Mouse (Mus musculus): ENCODE measurements around the gene Ppp2r5d.

Ppp2r5d gene

DNA sequence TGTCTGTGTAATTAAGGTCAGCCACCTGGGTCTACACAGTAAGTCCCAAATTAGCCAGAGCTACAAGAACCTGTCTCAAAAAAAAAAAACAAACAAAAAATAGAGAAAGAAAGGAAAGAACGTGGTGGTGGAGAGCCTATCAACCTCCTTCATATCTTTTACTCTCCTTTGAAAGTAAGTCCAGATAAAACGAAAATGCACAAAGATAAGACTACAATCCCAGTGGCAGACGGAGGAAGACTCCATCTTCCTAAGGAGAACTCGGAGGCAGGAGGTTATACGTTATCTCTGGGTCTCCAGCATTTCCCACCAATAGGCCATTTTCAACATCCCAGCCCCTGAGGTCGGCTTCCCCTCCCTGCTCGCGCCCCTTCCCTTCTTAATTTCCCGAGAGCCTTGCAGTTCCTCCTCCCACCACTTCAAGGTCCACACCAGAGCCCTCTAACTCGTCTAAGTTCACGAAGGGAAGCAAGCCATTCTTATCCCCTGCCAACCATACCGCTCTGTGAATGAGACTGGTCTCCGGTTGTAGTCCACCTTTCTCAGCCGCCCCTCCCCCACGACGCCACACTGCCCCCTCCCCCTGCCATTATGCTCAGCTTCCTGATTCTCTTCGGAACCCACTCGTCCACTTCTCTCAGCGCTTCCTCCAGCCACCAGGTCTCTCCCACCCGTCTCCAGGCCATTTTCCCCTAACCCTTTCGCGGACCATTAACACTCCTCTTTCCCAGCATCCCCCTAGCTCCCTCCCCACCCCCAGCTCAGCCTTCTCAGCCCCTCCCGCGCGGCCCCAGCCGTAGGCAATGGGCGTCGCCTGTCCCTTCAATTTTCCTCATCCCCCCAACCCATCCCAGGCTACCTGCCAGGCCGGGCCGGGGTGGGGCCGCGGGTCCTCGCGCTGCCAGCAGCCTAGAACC lies 24.8 kb downstream of the Ppp2r5d start:
- DNase-seq, result peak; percentile 62

DNA sequence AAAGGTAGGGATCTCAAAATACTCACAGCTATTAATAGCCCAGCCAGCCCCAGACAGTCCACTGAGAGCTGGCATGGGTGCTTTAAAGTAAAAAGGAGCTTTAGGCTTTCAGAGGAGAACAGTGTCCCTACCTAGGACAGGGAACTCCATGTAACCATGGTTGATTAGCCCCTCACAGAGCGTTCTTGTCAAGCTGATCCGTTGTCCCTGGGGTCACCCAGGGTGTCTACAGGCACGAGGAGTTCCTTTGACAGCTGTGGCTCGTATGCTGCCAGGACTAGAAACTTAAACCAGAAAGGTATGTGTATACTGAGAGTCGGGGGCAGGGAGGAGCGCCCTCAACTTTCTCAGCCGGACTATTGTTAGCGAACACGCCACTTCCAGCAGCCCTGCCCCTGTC lies 26.0 kb downstream of the Ppp2r5d start:
- DNase-seq, result no peak

DNA sequence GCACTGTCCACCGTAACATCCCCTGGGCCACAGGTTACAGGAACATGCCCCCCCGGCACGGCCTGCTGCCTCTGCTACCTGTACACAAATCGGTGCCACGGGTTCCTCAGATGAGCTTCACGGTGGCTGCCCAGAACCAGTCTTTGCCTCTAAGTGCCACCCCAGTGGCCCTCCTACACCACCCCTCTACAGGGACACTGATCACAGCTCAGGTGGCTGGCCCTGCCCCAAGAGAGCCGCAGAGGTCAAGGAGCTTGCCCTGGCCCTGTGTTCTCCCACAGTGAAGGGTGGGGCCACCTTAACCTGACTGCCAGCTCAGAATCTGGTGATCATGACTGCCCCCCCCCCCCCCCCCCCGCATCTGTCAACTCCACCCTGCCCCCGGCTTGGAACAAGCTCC lies 26.5 kb downstream of the Ppp2r5d start, which contains the start of gene Mea1:
TSS of gene Mea1 (plus strand) at position 378 of the 400 bp plus-strand sequence.
- DNase-seq, result peak; percentile 31

DNA sequence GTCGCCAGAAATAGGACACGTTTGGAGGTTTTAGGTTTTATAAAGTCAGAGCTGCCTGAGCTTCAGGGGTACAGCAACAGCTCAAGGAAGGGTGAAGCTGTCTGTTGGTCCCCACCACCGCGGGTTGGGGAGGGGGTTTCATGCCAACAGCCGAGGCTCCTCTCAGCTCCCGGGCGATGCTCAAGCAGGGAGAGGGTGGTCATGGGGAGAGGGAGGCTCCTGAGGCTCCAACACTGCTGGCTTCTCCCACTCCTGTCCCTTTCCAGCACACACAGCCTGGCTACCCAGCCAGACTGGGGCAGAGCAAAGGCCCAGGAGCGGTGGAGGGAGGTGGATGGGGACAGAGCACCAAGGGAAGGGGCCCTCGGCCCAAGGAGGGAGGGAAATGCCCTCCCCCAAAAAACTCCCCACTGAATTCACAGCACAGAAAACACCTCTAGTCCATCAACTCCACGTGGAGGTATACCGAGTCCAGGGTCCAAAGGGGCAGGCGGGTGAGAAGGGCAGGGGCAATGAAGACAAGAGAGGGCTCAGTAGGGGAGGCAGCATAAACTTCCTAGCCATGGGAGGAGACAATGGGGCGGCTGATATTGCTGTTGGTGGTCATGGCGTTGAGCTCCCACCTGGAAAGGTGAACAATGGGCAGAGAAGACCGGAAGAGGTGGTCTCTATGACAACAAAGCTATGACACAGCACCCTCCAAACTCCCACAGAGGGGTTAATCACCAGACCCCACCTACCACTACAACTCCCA lies 30.2 kb downstream of the Ppp2r5d start:
- DNase-seq, result no peak

GRCm38 (mm10) chr17:46673850-46674529 lies 30.9 kb downstream of the Ppp2r5d start, which contains the start of gene Rrp36:
TSS of gene Rrp36 (minus strand) at chr17:46674352.
- DNase-seq, result peak; percentile 94

DNA sequence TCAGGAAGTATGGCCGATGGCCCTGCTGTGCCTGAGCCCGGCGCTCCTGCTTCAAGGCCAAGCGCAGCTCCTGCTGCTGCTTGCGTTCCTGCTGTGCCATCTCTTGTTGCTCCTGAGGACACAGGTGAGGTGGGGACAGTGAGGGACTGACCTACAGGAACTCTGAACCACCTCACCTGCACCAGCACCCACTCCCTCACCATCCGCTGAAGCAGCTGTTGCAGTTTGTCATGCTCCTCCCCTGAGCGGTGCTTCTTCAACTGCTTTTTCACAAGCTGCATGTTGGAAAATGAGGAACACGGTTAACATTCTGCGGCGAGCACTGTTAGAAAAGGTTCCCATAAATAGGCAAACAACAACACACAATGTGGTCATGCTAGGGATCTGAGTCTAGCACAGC lies 35.0 kb downstream of the Ppp2r5d start:
- DNase-seq, result no peak

DNA sequence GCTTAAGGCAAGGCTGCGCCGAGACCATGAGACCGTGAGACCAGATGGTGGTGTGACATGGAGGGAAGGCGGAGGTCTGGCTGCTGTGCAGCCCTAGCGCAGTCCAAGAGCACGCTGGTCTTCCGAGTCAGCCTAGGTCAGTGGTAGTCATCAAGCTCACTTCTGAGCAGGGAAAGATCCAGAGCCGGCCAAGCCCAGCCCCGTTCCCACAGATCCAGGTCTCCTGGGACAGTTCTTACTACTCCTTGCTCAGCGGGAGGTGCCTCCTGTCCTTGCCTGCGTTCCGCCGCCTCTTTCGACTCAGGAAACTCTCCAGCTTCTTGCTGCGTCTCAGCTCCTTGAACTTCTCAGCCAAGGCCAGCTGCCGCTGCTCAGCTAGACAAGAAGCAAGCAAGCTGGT lies 37.2 kb downstream of the Ppp2r5d start:
- DNase-seq, result peak; percentile 28

GRCm38 (mm10) chr17:46662730-46663129 lies 42.2 kb downstream of the Ppp2r5d start:
- peak; percentile 47 for DNase-seq

- no peak for DNase-seq
Measured at GRCm38 (mm10) chr17:46661981-46662380, 42.9 kb downstream of the Ppp2r5d start.

GRCm38 (mm10) chr17:46661351-46661750 lies 43.6 kb downstream of the Ppp2r5d start:
- no peak for DNase-seq

GRCm38 (mm10) chr17:46656054-46656453 lies 48.9 kb downstream of the Ppp2r5d start:
- no peak for DNase-seq

- DNase-seq, result no peak
Measured at GRCm38 (mm10) chr17:46651755-46652547, 53.0 kb downstream of the Ppp2r5d start.

- DNase-seq, result no peak
Measured at GRCm38 (mm10) chr17:46651292-46651691, 53.6 kb downstream of the Ppp2r5d start.

- DNase-seq, result peak; percentile 97
Measured at GRCm38 (mm10) chr17:46650232-46651031, 54.5 kb downstream of the Ppp2r5d start, which contains the start of gene Cul7. TSS of gene Cul7 (plus strand) at chr17:46650337.

- no peak for DNase-seq
Measured at GRCm38 (mm10) chr17:46649811-46650210, 55.1 kb downstream of the Ppp2r5d start.

DNA sequence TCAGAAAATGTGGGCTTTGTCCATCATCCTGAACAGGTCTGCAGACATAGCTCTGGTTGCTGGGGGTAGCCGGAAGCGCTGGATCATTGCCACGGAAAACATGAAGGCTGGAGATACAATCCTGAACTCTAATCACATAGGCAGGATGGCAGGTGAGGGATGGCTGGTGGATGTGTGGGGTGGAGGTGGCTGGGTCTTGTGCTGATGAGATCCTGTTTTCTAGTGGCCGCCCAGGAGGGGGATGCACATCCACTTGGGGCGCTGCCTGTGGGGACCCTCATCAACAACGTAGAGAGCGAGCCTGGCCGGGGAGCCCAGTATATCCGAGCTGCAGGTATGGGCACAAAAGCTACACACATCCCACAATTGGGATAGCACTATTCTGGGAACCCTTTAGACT lies 56.5 kb downstream of the Ppp2r5d start:
- no peak for DNase-seq

DNA sequence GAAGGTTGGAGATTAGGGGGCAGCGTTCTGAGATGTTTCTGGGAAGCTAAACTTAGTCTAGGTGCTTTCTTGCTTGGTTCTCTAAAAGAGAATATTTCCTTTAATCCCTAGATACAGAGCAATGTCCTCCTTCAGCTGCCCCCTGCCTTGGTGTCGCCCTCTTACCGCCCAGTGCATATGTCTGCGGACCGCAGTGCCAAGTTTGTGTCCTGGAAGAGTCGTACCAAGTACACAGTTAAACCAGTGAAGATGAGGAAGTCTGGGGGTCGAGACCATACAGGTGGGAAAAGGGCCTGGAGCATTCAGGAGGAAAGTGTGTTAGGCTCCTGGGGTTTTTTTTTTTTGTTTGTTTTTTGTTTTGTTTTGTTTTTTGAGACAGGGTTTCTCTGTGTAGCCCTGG lies 57.6 kb downstream of the Ppp2r5d start:
- no peak for DNase-seq

DNA sequence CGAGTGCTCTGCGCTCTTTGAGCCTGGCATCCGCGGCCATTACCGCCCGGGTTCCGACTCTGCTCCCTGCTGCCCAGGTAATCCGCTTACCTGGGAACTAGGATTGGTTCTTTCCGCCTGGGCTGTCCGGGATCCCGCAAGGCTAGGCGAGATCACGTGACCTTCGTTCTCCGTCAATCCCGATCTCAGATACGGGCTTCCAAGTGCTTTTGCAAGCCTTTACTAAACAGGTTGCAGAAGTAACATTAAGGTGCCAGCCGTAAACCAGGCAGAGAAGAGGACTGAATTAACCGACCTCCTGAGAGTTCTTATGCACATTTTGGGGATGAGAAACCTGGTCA lies 58.6 kb downstream of the Ppp2r5d start:
- no peak for DNase-seq

DNA sequence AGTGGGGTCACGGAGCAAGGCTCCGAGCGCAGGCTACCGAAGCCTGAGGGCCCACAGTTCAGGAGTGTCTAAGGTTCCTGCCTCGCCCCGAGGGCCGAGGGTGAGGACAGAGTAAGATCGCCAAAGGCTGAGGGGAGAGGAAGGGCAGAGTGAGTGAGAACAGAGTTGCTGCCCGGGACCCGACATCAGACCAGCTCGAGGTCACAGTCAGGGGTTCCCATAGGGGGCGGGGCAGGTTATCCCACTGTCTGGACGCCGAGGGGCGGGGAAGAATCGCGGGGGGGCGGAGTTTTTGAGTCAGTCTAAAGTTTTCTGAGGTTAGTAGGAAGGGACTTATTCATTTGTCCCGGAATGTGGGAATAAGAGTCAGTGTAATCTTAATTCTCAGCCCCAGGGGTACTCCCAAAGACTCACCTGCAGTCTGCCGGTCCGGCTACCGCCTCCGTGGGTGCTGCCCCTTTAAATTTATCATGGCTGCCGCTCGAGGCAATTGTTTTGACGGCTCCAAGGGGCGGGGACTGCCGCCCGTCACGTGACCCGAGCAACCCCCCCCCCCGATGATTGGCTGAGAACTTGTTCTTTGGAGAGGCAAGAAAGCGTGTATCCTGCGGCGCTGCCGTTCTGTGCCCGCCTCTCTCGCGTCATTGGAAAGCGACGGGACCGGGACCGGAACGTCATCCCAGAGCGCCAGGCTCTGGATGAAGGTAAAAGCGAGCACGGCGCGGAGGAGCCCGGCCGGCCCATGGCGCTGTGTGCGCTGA lies 59.2 kb downstream of the Ppp2r5d start, which contains the start of the genes Klc4 and Mrpl2:
TSS of gene Klc4 (minus strand) at position 462 of the 761 bp plus-strand sequence.
TSS of gene Mrpl2 (plus strand) at position 669 of the 761 bp plus-strand sequence.
- peak; percentile 99 for DNase-seq

GRCm38 (mm10) chr17:46644916-46645475 lies 59.9 kb downstream of the Ppp2r5d start:
- DNase-seq, result peak; percentile 90

All from kidney, postnatal 14 days (tissue).